Mouse (Mus musculus): Measurements from ENCODE around the gene Gm20870. TPM values are rescaled to one million over a fixed set of nuclear protein-coding genes. Genes with fewer than 3 reads are reported as not detected.
"Not testable (repeated sequence)": the region's sequence is repeated elsewhere in the genome, so short reads cannot be mapped to it uniquely, and the experiment has no call there.

Gene Gm20870
- total RNA-seq (2021) = not detected

- intact Hi-C loops (cut with DNase I); DNase-seq: not testable (repeated sequence)
These were observed at the start of gene Gm20870 for GRCm38 (mm10) chrY:71691743-71692142. Gene Gm20870, plus strand, starts transcription at chrY:71692043.

Other genes starting within 250 kb of the Gm20870 start
- gene Gm20869, start 222.6 kb upstream of the Gm20870 start, total RNA-seq (2021) = not detected